Mouse (Mus musculus): ENCODE data around the gene Uchl3. TPM values are rescaled to one million over a fixed set of nuclear protein-coding genes. Genes with fewer than 3 reads are reported as not detected.

Gene Uchl3
- polyA plus RNA-seq, 1 experiment from 2014 or later, result 182 TPM

- DNase-seq (ENCODE audit: low spot score), result no peak
- Histone ChIP-seq H3K9ac (ENCODE audit: low read depth, low read length) (no peak overlapping the region), H3K4me1 (replicated peaks; ENCODE audit: control insufficient read depth, insufficient read depth, low read length) (no peaks in the 10 kb centered on the region), H3K9me3 (ENCODE audit: control insufficient read depth, low read length) (no peaks in the 10 kb centered on the region), H3K4me3 (ENCODE audit: low read depth, low read length) (no peak overlapping the region), H3K36me3 (ENCODE audit: control insufficient read depth, insufficient read depth, low read length) (no peaks in the 10 kb centered on the region), H3K4me2 (replicated peaks; ENCODE audit: low read depth, low read length) (no peak overlapping the region), H3K27me3 (ENCODE audit: control insufficient read depth, insufficient read depth, low read length) (no peaks in the 10 kb centered on the region), H3K27ac (ENCODE audit: low read depth, low read length) (no peak overlapping the region)
- ATAC-seq (ENCODE audit: low FRiP score), result no peak
- WGBS, result 94% methylated on average over 5 of the region's 5 CpGs
Observed at GRCm38 (mm10) chr14:101707088-101707487, 53.3 kb downstream of the Uchl3 start.

GRCm38 (mm10) chr14:101714414-101714813, 60.6 kb downstream of the Uchl3 start:
- DNase-seq (ENCODE audit: low spot score) (no peak), ATAC-seq (ENCODE audit: low FRiP score) (no peak)
- H3K4me3 ChIP-seq (ENCODE audit: low read depth, low read length), result no peak overlapping the region
- H3K9me3 ChIP-seq (ENCODE audit: control insufficient read depth, low read length), result no peaks in the 10 kb centered on the region
- H3K27ac ChIP-seq (ENCODE audit: low read depth, low read length), result no peak overlapping the region
- H3K27me3 ChIP-seq (ENCODE audit: control insufficient read depth, insufficient read depth, low read length), result no peaks in the 10 kb centered on the region
- no peak overlapping the region for H3K9ac ChIP-seq (ENCODE audit: low read depth, low read length)
- WGBS, result 63% methylated on average over 2 of the region's 2 CpGs
- no peaks in the 10 kb centered on the region for H3K36me3 ChIP-seq (ENCODE audit: control insufficient read depth, insufficient read depth, low read length)
- H3K4me1 ChIP-seq (replicated peaks; ENCODE audit: control insufficient read depth, insufficient read depth, low read length), result no peaks in the 10 kb centered on the region
- no peak overlapping the region for H3K4me2 ChIP-seq (replicated peaks; ENCODE audit: low read depth, low read length)

GRCm38 (mm10) chr14:101729237-101729971, 75.6 kb downstream of the Uchl3 start, which contains the start of the genes Gm9922 and Lmo7:
Gene Gm9922 (minus strand): TSS chr14:101729814.
Gene Lmo7 (plus strand): TSS chr14:101729957.
- ATAC-seq (ENCODE audit: low FRiP score) (peak; percentile 82), DNase-seq (ENCODE audit: low spot score) (peak; percentile 70)
- Histone ChIP-seq H3K4me2 (replicated peaks; ENCODE audit: low read depth, low read length) (peak within 1 kb of the TSS; percentile 99), H3K9me3 (ENCODE audit: control insufficient read depth, low read length) (no peaks in the 10 kb centered on the region), H3K36me3 (ENCODE audit: control insufficient read depth, insufficient read depth, low read length) (no peaks in the 10 kb centered on the region), H3K4me3 (ENCODE audit: low read depth, low read length) (peak within 1 kb of the TSS; percentile 69), H3K27ac (ENCODE audit: low read depth, low read length) (no peak within 1 kb of the TSS), H3K27me3 (ENCODE audit: control insufficient read depth, insufficient read depth, low read length) (peaks cover 26% of the 10 kb centered on the region), H3K4me1 (replicated peaks; ENCODE audit: control insufficient read depth, insufficient read depth, low read length) (peaks cover 2% of the 10 kb centered on the region; the same call in 1 of the 2 replicates), H3K9ac (ENCODE audit: low read depth, low read length) (peak within 1 kb of the TSS; percentile 58)
- WGBS, result under 1% methylated on average over 39 of the region's 51 CpGs

- Histone ChIP-seq H3K27ac (ENCODE audit: low read depth, low read length) (no peak overlapping the region), H3K4me2 (replicated peaks; ENCODE audit: low read depth, low read length) (peak overlapping the region; percentile 99), H3K4me3 (ENCODE audit: low read depth, low read length) (peak overlapping the region; percentile 69), H3K4me1 (replicated peaks; ENCODE audit: control insufficient read depth, insufficient read depth, low read length) (peaks cover 2% of the 10 kb centered on the region; the same call in 1 of the 2 replicates), H3K9me3 (ENCODE audit: control insufficient read depth, low read length) (no peaks in the 10 kb centered on the region), H3K36me3 (ENCODE audit: control insufficient read depth, insufficient read depth, low read length) (no peaks in the 10 kb centered on the region), H3K27me3 (ENCODE audit: control insufficient read depth, insufficient read depth, low read length) (peaks cover 26% of the 10 kb centered on the region), H3K9ac (ENCODE audit: low read depth, low read length) (peak overlapping the region; percentile 58)
- ATAC-seq (ENCODE audit: low FRiP score) (peak; percentile 59; the same call in 1 of the 2 replicates), DNase-seq (ENCODE audit: low spot score) (no peak)
- WGBS, result under 1% methylated on average over 28 of the region's 28 CpGs
Observed at GRCm38 (mm10) chr14:101729972-101730692, 76.4 kb downstream of the Uchl3 start.

- ATAC-seq (ENCODE audit: low FRiP score) (no peak), DNase-seq (ENCODE audit: low spot score) (no peak)
- H3K36me3 ChIP-seq (ENCODE audit: control insufficient read depth, insufficient read depth, low read length), result no peaks in the 10 kb centered on the region
- peaks cover 21% of the 10 kb centered on the region for H3K27me3 ChIP-seq (ENCODE audit: control insufficient read depth, insufficient read depth, low read length)
- H3K4me2 ChIP-seq (replicated peaks; ENCODE audit: low read depth, low read length), result no peak overlapping the region
- H3K4me1 ChIP-seq (replicated peaks; ENCODE audit: control insufficient read depth, insufficient read depth, low read length), result peaks cover 2% of the 10 kb centered on the region; the same call in 1 of the 2 replicates
- 28% methylated on average over 10 of the region's 10 CpGs for WGBS
- H3K9me3 ChIP-seq (ENCODE audit: control insufficient read depth, low read length), result no peaks in the 10 kb centered on the region
- no peak overlapping the region for H3K4me3 ChIP-seq (ENCODE audit: low read depth, low read length)
- no peak overlapping the region for H3K9ac ChIP-seq (ENCODE audit: low read depth, low read length)
- H3K27ac ChIP-seq (ENCODE audit: low read depth, low read length), result no peak overlapping the region
Observed at GRCm38 (mm10) chr14:101733542-101734303, 80.0 kb downstream of the Uchl3 start.

- H3K9ac ChIP-seq (ENCODE audit: low read depth, low read length), result no peak overlapping the region
- WGBS, result 77% methylated on average over 4 of the region's 4 CpGs
- H3K4me2 ChIP-seq (replicated peaks; ENCODE audit: low read depth, low read length), result no peak overlapping the region
- no peaks in the 10 kb centered on the region for H3K4me1 ChIP-seq (replicated peaks; ENCODE audit: control insufficient read depth, insufficient read depth, low read length)
- H3K27ac ChIP-seq (ENCODE audit: low read depth, low read length), result no peak overlapping the region
- no peaks in the 10 kb centered on the region for H3K36me3 ChIP-seq (ENCODE audit: control insufficient read depth, insufficient read depth, low read length)
- H3K4me3 ChIP-seq (ENCODE audit: low read depth, low read length), result no peak overlapping the region
- DNase-seq (ENCODE audit: low spot score) (no peak), ATAC-seq (ENCODE audit: low FRiP score) (no peak)
- H3K27me3 ChIP-seq (ENCODE audit: control insufficient read depth, insufficient read depth, low read length), result no peaks in the 10 kb centered on the region
- H3K9me3 ChIP-seq (ENCODE audit: control insufficient read depth, low read length), result no peaks in the 10 kb centered on the region
Observed at GRCm38 (mm10) chr14:101737501-101737900, 83.7 kb downstream of the Uchl3 start.

Other genes with a start within 250 kb of the Uchl3 start
- gene Tbc1d4, start 44.8 kb upstream of the Uchl3 start, polyA plus RNA-seq (2014; fragmentation: Nextera tagmentation; extraction: Ambion mirVana), result 4.8 and 5.0 TPM in 2 replicates
- gene Commd6, start 13.3 kb upstream of the Uchl3 start, polyA plus RNA-seq (2014; fragmentation: Nextera tagmentation; extraction: Ambion mirVana), result 119 and 121 TPM in 2 replicates
- 0.67 TPM in 1 of 2 replicates, not detected in the other for gene Gm9922, start 75.8 kb downstream of the Uchl3 start, polyA plus RNA-seq (2014; fragmentation: Nextera tagmentation; extraction: Ambion mirVana)
- 1.1 and 3.3 TPM in 2 replicates for gene Lmo7, start 76.0 kb downstream of the Uchl3 start, polyA plus RNA-seq (2014; fragmentation: Nextera tagmentation; extraction: Ambion mirVana)